Mouse (Mus musculus): ENCODE data around the gene Srpr. TPM values are rescaled to one million over a fixed set of nuclear protein-coding genes. Genes with fewer than 3 reads are reported as not detected.
A peak's percentile ranks its signal among the peaks of the same experiment; 100 is the strongest.

Gene Srpr
- total and polyA plus RNA-seq, 3 experiments: 42.9 to 113 (median 63.5) TPM

GRCm38 (mm10) chr9:35290916-35291315 is 90.9 kb downstream of the Srpr start:
- Histone ChIP-seq H3K27ac (ENCODE audit: control insufficient read depth, low read depth, low read length) (no peak overlapping the region), H3K4me1 (ENCODE audit: control insufficient read depth in 1 of 2, insufficient read depth in 2 of 2, low read length in 2 of 2) (no peaks in the 10 kb centered on the region), H3K9ac (ENCODE audit: control insufficient read depth, low read depth, low read length, poor library complexity, severe bottlenecking) (no peak overlapping the region), H3K4me3 (ENCODE audit: control insufficient read depth in 1 of 2, insufficient read depth in 1 of 2, low read depth in 2 of 2, low read length in 2 of 2) (no peak overlapping the region), H3K27me3 (ENCODE audit: control insufficient read depth in 1 of 2, insufficient read depth in 2 of 2, low read length in 2 of 2) (no peaks in the 10 kb centered on the region; a peak in 2 of 4 replicates), H3K9me3 (replicated peaks; ENCODE audit: insufficient read depth, low read length) (no peaks in the 10 kb centered on the region), H3K79me2 (ENCODE audit: control insufficient read depth, insufficient read depth, low read length, poor library complexity) (no peaks in the 10 kb centered on the region), H3K36me3 (ENCODE audit: control insufficient read depth in 1 of 2, insufficient read depth in 2 of 2, low read length in 2 of 2) (no peaks in the 10 kb centered on the region)
- TF ChIP-seq MAZ (IDR thresholded peaks at IDR 0.05; ENCODE audit: low read depth, low read length) (no peak), USF1 (IDR thresholded peaks at IDR 0.05; ENCODE audit: low read depth, low read length) (peak; percentile 35; the same call in 1 of the 2 replicates)
- DNase-seq (ENCODE audit: low read depth, low spot score): no peak

DNA sequence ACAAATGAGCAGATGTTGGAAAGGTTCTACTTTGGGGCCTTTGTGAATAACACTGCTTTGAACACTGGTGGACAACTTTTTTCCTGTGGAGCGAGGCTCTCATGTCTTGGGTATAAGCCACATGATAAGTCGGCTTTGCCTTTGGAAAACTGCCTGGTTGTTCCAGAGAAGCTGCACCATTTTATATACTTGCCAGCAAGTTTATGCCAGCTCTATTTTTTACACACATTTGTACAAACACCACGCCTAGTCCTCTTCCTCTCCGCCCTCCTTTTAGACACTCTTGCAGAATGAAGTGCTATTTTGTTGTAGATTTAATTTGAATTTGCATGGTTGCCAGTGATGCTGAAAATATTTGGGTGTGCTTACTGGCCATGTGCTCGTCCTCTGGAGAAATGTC is 93.5 kb downstream of the Srpr start:
- Histone ChIP-seq H3K4me3 (ENCODE audit: control insufficient read depth in 1 of 2, insufficient read depth in 1 of 2, low read depth in 2 of 2, low read length in 2 of 2) (no peak overlapping the region), H3K9me3 (replicated peaks; ENCODE audit: insufficient read depth, low read length) (no peaks in the 10 kb centered on the region), H3K27ac (ENCODE audit: control insufficient read depth, low read depth, low read length) (no peak overlapping the region), H3K4me1 (ENCODE audit: control insufficient read depth in 1 of 2, insufficient read depth in 2 of 2, low read length in 2 of 2) (no peaks in the 10 kb centered on the region), H3K27me3 (ENCODE audit: control insufficient read depth in 1 of 2, insufficient read depth in 2 of 2, low read length in 2 of 2) (no peaks in the 10 kb centered on the region; a peak in 2 of 4 replicates), H3K9ac (ENCODE audit: control insufficient read depth, low read depth, low read length, poor library complexity, severe bottlenecking) (no peak overlapping the region), H3K79me2 (ENCODE audit: control insufficient read depth, insufficient read depth, low read length, poor library complexity) (no peaks in the 10 kb centered on the region), H3K36me3 (ENCODE audit: control insufficient read depth in 1 of 2, insufficient read depth in 2 of 2, low read length in 2 of 2) (no peaks in the 10 kb centered on the region)
- TF ChIP-seq CHD1 (IDR thresholded peaks at IDR 0.05; ENCODE audit: low read depth, low read length) (no peak), ZMIZ1 (IDR thresholded peaks at IDR 0.05; ENCODE audit: low read depth, low read length) (no peak), ZC3H11A (IDR thresholded peaks at IDR 0.05; ENCODE audit: low read depth, low read length) (no peak), POLR2AphosphoS5 (IDR thresholded peaks at IDR 0.05; ENCODE audit: borderline replicate concordance, low read depth, low read length) (no peak), MYB (IDR thresholded peaks at IDR 0.05; ENCODE audit: low read depth, low read length) (no peak), JUND (IDR thresholded peaks at IDR 0.05; ENCODE audit: low read depth, low read length) (no peak), ZKSCAN1 (IDR thresholded peaks at IDR 0.05; ENCODE audit: low read depth, low read length) (no peak), BHLHE40 (IDR thresholded peaks at IDR 0.05; ENCODE audit: borderline replicate concordance, low read depth, low read length) (no peak), E2F4 (IDR thresholded peaks at IDR 0.05; ENCODE audit: borderline replicate concordance, low read depth, low read length) (no peak), MYC (IDR thresholded peaks at IDR 0.05; ENCODE audit: low read depth, low read length) (no peak), MAFK (IDR thresholded peaks at IDR 0.05; ENCODE audit: borderline replicate concordance, low read depth, low read length) (no peak), ETS1 (IDR thresholded peaks at IDR 0.05; ENCODE audit: low read depth, low read length) (no peak), USF1 (IDR thresholded peaks at IDR 0.05; ENCODE audit: low read depth, low read length) (no peak), RCOR1 (IDR thresholded peaks at IDR 0.05; ENCODE audit: low read depth, low read length) (no peak), POLR2A (IDR thresholded peaks at IDR 0.05; ENCODE audit: control insufficient read depth in 1 of 2, insufficient read depth in 1 of 2, low read depth in 1 of 2, low read length in 2 of 2, poor library complexity in 1 of 2) (no peak), KAT2A (conservative IDR thresholded peaks at IDR 0.05; ENCODE audit: low read depth, low read length) (no peak), SIN3A (IDR thresholded peaks at IDR 0.05; ENCODE audit: low read length) (no peak), HCFC1 (IDR thresholded peaks at IDR 0.05; ENCODE audit: low read depth, low read length) (no peak), ELF1 (IDR thresholded peaks at IDR 0.05; ENCODE audit: low read depth, low read length) (no peak), ZNF384 (IDR thresholded peaks at IDR 0.05; ENCODE audit: low read depth, low read length) (no peak)
- DNase-seq (ENCODE audit: low read depth, low spot score): no peak

Other genes starting within 250 kb of the Srpr start
- 37.4 and 56.3 TPM in 2 replicates for gene St3gal4, start 80.9 kb upstream of the Srpr start, total RNA-seq (2012; rRNA removed)
- gene St3gal4, start 80.9 kb upstream of the Srpr start, polyA plus RNA-seq (2012; ENCODE audit: insufficient read depth in 1 of 2, insufficient read length in 2 of 2, low read depth in 1 of 2, low replicate concordance in 2 of 2, missing spikeins in 1 of 2): 10 to 100 TPM in 1 of 2 experiments, not detected in 1; 54.2 TPM
- gene Dcps, start 24.1 kb upstream of the Srpr start, total RNA-seq (2012; rRNA removed): 54.3 and 58.0 TPM in 2 replicates
- 100 to 1,000 TPM in 1 of 2 experiments, not detected in 1; 115 TPM for gene Dcps, start 24.1 kb upstream of the Srpr start, polyA plus RNA-seq (2012; ENCODE audit: insufficient read depth in 1 of 2, insufficient read length in 2 of 2, low read depth in 1 of 2, low replicate concordance in 2 of 2, missing spikeins in 1 of 2)
- gene Tirap, start 116 bp downstream of the Srpr start, total RNA-seq (2012; rRNA removed): 2.4 TPM in 2 replicates
- gene Tirap, start 116 bp downstream of the Srpr start, polyA plus RNA-seq (2012; ENCODE audit: insufficient read depth in 1 of 2, insufficient read length in 2 of 2, low read depth in 1 of 2, low replicate concordance in 2 of 2, missing spikeins in 1 of 2): 1 to 10 TPM in 1 of 2 experiments, not detected in 1; 5.3 TPM
- 35.6 and 42.4 TPM in 2 replicates for gene Foxred1, start 10.9 kb downstream of the Srpr start, total RNA-seq (2012; rRNA removed)
- gene Foxred1, start 10.9 kb downstream of the Srpr start, polyA plus RNA-seq (2012; ENCODE audit: insufficient read depth in 1 of 2, insufficient read length in 2 of 2, low read depth in 1 of 2, low replicate concordance in 2 of 2, missing spikeins in 1 of 2): 10 to 100 TPM in 1 of 2 experiments, not detected in 1; 39.0 TPM
- gene Fam118b, start 67.6 kb downstream of the Srpr start, total RNA-seq (2012; rRNA removed): 22.0 and 23.4 TPM in 2 replicates
- 10 to 100 TPM in 1 of 2 experiments, not detected in 1; 30.9 TPM for gene Fam118b, start 67.6 kb downstream of the Srpr start, polyA plus RNA-seq (2012; ENCODE audit: insufficient read depth in 1 of 2, insufficient read length in 2 of 2, low read depth in 1 of 2, low replicate concordance in 2 of 2, missing spikeins in 1 of 2)
- gene Rpusd4, start 67.7 kb downstream of the Srpr start, total RNA-seq (2012; rRNA removed): 32.0 and 36.3 TPM in 2 replicates
- gene Rpusd4, start 67.7 kb downstream of the Srpr start, polyA plus RNA-seq (2012; ENCODE audit: insufficient read depth in 1 of 2, insufficient read length in 2 of 2, low read depth in 1 of 2, low replicate concordance in 2 of 2, missing spikeins in 1 of 2): 10 to 100 TPM in 1 of 2 experiments, not detected in 1; 40.9 TPM
- 0.69 and 1.0 TPM in 2 replicates for gene Cdon, start 221.0 kb downstream of the Srpr start, total RNA-seq (2012; rRNA removed)
- gene Cdon, start 221.0 kb downstream of the Srpr start, polyA plus RNA-seq (2012; ENCODE audit: insufficient read depth in 1 of 2, insufficient read length in 2 of 2, low read depth in 1 of 2, low replicate concordance in 2 of 2, missing spikeins in 1 of 2): 1 to 10 TPM in 1 of 2 experiments, not detected in 1; 1.5 TPM

Data from MEL (cell line).